Mouse (Mus musculus) retina, embryonic 14.5 days (tissue): ENCODE measurements around the gene Gm853.

Source experiments
- DNase-seq: peaks from one replicate; pipeline ENCODE4 v3.0.0-alpha.2; 2015; ENCODE audit warnings: low spot score

The Gm853 gene

DNA sequence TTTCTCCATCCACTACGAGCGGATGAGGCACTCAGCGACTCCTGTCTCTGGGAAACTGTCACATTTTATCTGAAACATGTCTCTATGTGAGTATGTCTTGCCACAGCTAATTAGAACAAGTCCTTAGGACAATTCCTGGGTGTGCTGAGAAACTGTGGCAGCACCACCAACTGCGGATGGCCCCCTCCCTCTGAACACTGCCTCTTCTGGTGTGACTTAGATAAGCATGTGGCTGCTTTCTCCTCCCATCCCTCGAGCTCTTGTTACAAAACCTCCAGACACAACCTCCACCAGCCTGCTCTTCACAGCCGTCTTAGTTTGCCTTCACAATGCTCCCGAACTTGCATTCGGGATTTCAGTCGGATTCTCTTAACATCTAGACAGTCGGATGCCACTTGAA is 8.3 kb downstream of the Gm853 start:
- no peak for DNase-seq

DNA sequence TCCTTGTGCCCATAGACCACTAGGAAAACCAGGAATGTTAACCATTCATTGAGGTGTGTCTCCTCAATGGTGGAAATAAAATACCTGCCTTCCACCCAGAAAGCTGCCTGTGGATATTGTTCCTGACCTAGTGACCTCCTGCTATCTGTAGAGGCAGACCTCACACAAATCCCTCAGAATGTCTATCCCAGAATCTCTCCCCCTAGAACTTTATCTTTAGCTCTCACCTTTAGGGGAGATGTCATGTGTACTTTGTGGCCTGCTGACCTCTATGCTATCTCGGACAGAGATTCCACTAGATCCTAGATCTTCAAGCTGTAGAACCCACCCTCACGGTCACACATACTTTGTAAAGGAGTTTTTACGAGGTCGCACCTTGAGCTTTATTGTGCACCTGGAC is 9.0 kb downstream of the Gm853 start:
- no peak for DNase-seq

DNA sequence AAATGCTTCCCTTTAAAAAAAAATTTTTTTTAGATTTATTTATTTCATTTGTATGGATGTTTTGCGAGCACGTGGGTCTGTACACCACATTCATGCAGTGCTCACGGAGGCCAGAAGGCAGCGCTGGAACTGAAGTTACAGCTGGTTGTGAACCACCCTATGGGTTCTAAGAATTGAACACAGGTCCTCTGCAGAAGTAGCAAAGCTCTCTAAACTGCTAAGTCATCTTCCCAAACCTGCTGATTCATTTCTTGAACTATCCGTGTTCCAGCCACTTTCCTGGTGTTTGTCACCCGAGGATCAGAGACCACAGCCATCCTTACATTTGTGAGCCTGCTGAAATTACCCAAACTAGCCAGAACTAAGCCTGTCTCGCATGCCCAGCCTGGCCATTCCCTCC is 9.8 kb downstream of the Gm853 start:
- DNase-seq, result no peak

DNA sequence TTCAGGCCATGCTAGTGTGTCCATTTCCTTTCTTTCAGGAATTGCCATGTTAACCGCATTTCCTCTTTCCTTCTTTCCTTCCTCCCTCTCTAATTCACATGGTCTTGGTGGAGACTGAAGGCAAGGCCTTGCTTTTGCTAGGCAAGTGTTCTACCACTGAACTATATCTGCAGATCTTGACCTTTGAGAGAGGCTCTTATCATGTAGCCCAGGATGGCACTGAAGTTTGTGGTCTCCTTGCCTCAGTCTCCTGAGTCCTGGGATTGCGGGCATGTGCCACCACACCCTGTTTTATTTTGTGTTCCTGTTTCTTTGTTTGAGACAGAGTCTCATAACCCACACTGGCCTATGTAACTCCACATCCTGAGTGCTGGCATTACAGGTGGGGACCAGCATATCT is 10.3 kb downstream of the Gm853 start:
- DNase-seq, result no peak

DNA sequence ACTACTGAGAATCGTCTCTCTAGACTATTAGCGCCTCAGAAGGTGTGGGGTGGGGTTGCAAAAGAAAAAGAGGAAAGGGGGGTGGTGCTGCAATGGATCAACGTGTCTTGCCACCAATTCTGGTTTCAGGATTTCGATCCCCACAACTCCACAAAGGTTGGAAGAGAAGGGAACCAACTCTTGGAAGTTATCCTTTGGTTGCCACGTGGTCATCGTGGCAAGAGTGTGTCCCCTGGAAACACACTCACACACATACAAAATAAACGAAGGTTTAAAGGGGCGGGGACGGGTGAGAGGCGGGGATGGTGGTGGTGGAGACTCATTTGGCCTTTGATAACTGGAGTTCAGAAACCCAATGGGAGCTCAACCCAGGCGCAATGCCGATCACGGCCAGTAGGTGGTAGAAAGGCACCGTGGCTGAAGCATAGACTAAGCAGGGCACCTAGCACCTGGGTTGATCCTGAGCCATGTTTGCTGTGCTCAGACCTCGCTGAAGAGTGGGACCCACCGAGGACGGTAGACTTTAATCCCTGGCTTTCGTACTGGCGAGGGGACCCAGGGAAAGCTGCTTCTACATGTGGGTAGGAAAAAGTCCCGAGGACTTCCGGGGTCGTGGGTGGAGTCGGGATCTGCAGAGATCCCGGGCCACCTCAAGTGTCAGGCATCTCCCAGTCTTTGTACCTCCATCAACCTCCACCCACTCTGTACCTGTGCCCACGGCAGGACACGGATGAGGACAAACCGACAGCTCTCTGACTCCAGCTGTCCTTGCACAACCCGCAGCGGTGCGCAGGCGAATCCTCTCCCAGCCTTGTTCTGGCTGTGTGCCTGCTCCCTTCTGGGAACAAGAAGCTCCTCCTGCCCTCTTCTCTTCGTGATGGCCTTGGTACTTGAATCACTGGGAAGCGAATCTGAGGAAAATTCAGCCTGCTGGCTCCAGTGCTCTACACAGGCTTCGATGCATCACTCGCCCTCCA is 23.2 kb downstream of the Gm853 start:
- peak; percentile 92 for DNase-seq

DNA sequence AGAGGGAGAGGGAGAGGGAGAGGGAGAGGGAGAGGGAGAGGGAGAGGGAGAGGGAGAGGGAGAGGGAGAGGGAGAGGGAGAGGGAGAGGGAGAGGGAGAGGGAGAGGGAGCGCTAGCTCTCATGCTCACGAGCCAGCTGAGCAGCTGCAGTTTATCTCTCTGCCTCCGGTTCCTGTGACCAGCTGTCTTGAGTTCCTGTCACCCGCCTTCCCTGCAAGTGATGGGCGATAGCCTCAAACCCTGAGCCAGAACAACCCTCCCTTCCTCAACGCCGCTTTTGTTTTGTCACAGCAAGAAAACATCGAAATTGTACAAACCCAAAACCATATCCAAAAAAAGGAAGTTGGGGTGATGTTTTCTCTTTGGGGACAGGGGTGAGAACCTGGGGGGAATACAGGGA is 25.7 kb downstream of the Gm853 start:
- DNase-seq, result no peak

DNA sequence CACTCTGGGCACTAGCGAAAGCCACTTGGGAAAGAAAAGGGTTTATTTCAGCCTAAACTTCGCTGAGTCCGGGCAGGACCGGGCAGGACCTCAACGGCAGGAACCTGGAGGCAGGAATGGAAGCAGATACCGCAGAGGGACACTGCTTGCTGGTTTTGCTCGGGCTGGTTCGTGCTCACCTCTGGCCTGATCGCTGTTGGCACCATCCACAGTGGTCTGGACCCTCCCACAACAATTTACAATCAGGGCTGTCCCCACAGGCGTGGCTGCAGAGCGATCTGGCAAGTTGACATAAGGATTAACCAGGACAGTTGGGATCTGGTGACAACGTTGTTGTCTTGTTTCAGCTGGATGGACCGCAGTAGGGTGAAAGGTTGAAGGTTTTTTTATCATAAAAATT is 26.3 kb downstream of the Gm853 start:
- DNase-seq, result no peak

DNA sequence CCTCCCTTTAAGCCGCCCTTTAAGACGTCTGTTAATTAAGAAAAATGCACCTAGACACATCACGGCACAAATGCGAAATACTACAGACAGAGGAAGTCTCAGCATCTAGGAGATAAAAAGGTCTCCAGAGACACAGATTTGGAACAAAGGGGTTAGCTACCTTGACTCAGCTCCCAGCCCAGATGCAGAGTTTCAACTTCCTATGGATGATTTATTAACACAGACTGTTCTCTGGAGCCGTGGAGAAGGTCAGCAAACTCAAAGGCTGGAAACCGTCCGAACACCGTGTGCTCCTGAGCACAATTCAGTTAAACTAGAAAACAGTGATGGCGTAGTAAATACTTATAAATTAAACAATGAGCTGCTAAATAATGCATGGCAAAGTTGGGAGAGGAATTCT is 29.9 kb downstream of the Gm853 start:
- no peak for DNase-seq

DNA sequence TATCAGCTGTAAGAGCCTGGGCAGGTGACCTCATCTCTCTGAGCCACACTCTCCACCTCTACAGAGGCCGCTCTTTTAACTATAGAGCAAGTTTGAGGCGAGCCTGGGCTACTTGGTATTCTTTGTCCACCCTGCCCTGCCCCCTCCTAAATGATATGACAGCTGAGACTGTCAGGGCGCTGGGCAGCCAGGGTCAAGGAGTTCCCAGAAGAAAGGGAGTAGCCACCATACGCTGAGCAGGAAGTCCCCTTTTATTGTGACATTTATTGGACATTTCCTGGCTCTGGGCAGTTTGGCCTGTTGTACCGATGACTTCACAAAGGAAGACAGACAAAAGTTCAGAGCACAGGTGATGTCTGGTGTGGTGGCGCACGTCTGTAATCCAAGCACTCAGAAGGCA is 32.6 kb downstream of the Gm853 start:
- DNase-seq, result no peak

DNA sequence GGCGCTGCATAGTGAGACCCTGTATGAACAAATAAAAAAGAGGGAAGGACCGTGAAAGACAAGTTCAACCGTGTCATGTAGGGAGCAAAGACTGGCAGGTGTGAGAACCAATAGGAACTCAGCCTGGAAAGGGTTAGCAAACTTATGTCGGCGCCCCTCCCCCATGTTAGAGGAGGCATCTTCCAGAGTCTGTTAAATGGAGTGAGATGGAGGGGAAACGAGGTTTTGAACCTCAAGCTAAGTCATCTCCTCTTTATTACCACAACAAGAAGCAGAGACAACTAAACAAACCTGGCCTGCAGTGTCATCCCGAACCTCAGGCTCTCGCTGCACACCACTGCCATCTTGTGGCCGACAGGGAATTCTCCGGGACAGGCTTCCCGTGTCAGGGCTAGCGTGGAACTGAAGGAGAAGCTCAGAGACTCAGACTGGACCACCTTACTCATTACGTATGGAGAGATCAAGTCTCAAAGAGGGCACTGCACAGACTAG is 33.3 kb downstream of the Gm853 start:
- DNase-seq, result peak; percentile 89

DNA sequence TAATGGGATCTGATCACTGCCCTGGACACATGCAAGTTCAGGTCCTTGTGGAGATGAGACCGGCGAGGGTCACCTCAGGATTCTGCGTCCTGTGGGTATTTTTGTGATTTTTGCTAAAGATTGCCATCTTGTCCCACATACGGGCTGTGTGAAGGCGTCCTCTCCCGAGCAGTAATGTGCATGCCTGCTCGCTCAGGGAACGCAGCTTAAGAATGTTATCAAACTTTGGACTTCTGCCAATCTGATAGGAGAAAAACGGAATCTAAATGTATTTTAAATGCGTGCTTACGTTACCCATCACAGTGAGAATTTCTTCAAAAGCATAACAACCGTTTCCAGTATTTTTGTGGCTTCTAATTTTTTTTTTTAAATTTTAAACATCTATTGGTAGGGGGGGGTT is 35.3 kb downstream of the Gm853 start:
- DNase-seq, result no peak

DNA sequence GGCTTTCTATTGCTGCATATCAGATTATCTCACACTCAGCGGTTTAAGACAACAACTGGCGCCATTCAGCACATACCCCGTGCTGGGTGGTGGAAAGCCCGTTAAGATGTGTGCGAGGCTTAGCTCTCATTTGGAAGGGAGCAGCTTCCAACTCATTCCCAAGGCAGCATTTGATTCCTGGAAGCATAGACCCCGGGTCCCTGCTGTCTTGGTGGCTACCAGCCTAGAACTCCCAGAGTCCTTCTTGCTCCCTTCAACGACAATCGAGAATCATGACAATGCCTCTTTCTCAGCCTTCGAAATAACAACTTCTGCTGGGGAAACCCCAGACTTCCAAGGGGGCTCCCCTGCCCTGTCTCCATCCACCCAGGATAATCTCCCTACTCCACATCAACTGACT is 35.8 kb downstream of the Gm853 start:
- no peak for DNase-seq

DNA sequence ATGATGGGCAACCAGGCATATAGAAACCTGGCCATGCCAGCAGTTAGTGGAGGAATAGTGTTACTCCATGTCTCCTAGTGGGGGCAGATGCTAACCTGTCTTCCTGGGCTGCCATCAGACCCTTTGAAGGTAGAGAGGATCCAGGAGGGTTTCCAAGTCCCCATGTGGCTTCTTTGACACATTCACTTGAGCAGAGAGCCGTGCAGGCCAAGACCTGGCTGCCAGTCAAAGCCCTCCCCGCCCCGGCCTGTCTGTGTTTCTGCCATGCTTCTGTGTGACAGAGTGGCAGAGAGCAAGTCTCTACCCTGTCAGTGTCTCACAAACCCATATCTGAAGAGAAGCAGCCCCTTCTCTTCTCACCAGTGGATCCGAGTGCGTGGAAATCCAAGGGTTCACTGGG is 38.3 kb downstream of the Gm853 start:
- no peak for DNase-seq

DNA sequence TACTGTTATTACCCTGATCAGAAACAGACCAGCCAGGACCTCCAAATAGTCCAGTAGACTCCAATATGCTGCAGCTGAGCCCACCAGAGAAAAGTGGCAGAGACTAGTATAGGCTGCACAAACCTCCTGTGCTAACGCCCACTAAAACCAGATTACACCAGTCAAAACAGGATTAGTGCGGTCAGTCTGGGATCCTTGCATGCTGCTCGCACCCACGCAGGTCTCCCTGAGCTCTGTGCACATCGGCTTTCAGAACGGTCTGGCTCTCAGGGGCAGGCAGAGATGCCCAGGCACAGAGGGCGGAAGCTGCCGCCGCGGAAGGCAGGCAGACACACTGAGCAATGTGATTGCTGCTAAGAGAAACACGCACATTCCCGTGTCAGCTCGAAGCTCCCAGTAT is 39.2 kb downstream of the Gm853 start:
- DNase-seq, result no peak

DNA sequence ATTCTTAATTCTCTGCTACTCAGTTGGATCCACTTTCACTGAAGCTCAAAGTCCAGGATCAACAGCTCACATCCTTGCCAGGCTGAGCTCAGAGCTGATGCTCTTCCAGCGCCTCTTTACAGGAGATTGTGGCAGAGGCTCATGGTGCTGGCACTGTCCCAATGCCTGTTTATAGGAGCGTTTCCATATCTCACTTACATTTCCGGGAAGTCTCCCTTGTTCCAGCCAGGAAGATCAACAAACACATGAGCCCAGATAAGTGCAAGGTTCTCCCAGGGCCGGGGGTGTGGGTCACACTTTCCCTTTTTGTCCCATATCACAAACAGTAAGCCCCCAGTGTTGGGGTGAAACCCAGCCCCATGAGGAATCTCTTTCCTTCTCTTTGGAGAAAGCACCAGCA is 40.3 kb downstream of the Gm853 start:
- DNase-seq, result no peak

DNA sequence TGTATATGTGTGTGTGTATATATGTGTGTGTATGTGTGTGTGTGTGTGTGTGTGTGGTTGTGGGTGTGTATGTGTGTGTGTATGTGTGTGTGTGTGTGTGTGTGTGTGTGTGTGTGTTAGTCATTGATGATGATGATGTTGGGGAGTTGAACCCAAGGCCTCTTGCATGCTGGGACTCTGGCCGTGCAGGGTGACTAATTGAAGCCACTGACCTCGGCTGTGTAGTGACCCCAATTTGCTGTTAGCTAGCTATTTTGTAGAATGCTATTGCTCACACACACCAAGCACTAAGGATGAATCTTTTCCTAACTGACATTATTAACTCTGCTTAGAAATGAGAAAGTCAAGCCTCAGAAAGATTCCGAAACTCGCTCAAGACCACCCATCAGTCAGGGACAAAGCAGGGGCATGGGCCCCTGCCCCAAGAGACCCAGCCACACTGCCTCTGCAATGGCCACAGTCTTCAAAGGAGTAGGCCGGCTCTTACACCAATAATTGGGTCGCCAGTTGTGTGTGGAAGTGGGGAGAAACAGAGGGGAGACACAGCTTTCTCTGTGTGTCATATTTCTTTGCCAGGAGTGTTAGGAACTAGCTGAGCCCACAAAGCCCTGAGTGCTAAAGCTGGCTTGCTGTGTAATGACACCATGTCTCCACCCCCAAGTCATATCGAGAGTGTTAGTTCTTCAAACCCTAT is 41.1 kb downstream of the Gm853 start:
- no peak for DNase-seq

DNA sequence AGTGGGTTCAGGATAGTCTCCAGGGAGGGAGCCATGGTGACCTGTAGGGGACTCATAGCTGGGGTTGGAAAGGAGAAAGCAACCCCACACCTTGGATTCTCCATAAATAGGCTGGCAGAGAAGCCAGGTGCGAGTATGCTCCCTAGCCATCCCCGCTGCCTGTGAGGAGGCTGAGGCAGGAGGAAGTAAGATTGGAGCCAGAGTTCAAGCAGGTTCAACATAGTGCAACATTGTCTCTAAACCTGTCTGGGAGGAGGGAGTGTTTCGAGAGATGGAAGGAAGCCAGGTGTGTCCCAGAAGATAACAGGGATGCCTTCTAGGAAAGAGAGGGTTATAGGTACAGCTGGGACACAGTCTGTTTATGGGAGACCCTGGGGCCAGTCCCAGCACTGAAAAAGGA is 42.3 kb downstream of the Gm853 start:
- no peak for DNase-seq

DNA sequence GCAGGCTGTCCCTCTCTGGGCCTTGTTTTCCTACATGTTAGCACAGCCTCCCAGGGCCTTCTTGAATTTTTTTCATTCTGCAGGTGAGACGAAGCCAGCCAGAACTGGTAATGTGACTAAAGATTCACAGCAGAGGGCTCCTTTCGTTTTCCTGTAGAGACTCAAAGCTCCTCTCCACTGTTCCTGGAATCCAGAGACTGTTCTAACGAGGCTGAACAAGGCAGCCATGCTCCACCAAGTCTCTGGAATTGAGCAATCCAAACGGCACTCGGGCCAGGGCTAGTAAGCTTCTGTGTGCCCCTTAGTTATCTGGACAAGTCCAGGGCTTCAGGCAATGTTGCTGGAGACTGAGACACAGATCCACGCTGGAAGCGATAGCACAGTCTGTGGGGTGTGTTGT is 44.7 kb downstream of the Gm853 start:
- no peak for DNase-seq

DNA sequence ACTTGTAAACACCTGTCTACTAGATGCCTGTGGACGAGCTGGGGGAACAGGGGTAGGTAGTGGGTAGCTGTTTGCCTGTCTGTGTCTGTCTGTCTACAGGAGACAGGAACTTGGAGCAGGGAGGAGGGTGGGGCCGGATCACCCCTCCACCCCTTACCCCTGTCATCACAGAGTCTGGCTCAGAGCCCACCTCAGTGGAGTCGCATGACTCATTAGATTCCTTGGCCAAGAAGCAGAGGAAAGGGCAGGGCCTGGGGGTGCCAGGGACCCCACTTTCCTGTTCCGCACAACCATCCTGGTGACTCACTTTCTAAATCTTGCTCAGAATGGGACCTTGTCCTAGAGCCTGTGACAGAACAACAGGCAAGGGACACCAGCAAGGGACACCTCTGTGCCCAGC is 45.1 kb downstream of the Gm853 start:
- DNase-seq, result no peak

DNA sequence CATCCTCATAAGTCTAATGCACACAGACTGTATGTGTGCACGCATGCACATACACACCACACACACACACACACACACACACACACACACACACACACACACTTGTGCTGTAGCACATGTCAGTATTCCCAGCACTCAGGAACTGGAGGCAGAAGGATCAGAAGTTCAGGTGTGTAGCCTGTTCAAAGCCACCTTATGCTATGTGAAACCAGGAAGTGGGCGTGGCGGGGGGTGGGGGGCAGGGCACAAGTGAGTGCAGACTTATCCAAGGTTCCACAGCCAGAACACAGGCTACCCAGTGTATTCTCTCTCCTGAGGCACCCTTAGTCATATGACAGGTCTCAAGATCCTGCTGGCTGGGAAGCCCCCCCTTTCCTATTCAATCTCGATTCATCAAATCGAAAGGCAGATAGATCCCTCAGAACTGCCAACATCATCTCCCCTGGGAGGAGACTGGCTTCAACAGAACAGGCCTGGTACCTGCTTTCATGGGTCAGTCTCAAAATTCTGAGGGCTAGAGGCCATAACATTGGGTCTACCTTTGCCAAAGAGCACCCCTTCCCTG is 46.0 kb downstream of the Gm853 start:
- DNase-seq, result no peak

DNA sequence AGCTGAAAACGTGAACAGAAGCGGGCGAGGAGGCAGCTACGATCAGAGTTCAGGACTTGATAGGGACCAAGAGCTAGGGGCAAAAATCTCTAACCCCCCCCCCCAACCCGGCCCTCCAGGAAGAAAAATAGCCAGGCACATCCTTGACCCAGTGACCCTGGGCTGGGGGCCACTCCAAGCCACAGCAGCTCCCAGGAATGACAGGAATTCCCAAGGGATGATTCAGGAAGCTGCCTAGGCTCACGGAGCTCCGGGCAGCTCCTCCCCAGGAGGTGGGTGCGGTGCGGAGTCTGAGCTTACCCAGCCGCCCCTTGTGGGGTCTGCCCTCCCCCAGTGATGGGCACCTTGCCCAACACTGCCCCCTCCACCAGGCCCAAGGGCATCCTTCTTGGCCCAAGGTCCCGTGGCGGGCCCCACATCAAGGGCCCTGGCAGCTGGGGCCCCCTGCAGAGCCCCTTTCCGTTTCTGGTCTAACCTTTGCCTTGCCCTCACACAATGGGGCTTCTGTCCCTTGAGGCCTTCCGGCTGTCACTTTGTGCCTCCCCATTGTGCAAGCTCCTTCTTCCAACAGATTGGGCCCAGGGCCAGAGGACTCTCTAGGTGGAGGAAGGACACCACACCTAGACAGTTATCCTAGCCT is 47.0 kb downstream of the Gm853 start, which contains the start of gene Tinagl1:
Gene Tinagl1 (minus strand): TSS at position 51 of the 640 bp plus-strand sequence.
- peak; percentile 45 for DNase-seq

DNA sequence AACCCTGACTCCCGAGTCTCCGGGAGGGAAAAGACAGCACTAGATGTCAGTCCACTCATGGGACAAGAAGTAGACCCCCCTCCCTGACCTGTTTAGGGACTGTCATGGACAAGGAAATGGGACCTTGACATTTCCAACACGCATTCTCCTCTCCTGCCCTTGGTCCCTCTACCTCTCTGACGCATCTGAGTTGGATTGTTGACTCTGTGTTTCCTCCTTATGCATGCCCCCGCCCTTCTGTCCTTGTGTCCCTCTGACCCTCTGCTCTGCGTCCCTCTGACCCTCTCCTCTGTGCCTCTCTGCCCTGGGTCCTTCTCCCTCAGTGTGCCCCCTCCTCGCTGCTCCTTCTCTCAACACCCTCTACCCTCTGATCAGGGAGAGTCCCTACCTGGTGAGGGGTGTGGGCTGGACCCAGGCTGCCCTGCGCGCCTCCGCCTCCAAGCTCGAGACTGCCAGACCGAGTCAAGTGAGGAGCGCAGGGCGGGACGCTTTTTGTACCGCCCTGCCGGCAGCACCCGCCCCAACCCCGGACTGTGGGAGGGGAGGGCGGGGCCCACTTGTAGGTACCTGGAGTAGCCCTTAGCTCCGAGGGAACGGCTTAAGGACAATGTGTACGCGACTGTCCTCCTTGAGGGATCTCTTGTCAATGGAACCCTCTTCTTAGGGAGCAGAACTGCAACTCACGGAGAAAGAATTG is 47.7 kb downstream of the Gm853 start:
- DNase-seq, result peak; percentile 49
